Mouse (Mus musculus): ENCODE measurements around the gene Prkcg.
"Not testable (repeated sequence)": the region's sequence is repeated elsewhere in the genome, so short reads cannot be mapped to it uniquely, and the experiment has no call there.

Prkcg gene
- long read RNA-seq, experiment 1: 0 reads
- long read RNA-seq, experiment 2, partial matches to known transcripts: 0 of 1 reads
- long read RNA-seq, experiment 2, other reads (novel, unspliced or antisense): 1 of 1 reads

DNA sequence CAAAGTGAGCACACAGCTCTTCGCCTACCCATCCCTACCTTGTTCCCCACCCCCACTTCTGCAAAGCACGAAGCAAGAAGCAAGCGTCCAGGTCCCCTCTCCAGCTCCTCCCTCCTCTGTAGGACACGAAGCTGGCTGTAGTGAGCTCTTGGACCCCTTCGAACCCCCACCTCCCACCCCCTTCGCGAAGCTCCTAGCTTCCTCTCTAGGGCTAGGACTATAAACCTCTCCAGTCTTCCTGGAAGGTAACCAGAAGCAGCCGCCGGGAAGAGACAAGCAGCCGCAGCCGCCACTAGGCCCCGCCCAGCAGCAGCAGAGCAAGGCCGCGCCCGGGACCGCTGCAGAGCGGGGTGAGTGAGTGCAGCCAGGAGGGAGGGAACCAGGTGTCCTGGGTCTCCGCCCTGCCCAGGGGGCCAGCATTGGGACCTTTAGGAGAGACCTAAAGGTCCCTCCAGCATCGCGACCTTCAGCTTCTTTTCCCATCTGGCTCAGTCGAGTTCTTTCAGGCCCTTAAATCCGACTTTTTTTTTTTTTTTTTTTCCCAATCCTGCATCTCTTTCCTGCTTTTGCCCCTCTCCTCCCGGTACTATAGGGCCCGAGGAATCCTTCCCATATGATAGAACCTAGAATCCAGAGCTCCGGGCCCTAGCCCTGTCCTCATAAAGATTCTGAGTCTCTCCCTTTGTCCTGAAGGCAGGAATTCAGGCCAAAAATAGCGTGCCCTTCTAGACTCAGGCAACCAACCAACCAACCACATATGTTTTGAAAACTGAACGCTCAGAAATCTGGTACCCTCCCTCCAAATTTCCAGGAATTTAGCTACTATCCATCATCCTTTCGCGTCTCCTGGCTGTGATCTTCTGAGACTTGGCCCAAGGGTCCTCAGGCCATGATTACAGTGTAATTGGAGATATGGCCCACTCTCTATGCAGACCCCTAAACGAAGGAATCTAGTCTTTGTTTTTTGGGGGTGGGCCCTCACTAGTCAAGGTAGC is at the start of gene Prkcg, which contains the start of gene Myadm:
Prkcg (plus strand) TSS at position 204 of the 995 bp plus-strand sequence.
Myadm (plus strand) TSS at position 105 of the 995 bp plus-strand sequence.
- intact Hi-C loops (cut with DNase I): no loop called here

DNA sequence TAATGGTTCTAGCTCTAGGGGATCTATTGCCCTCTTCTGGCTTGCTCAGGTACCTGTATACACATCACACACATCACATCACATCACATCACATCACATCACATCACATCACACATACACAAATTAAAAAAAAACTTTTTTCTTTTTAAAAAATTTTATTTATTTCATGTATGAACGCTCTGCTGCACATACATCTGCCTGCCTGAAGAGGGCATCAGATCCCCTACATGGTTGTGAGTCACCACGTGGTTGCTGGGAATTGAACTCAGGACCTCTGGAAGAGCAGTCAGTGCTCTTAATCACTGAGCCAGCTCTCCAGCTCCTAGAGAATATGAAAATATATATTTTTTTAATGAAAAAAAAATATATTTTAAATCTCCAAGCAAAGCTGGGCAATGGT is 49.8 kb upstream of the Prkcg start:
- intact Hi-C loops (cut with DNase I): loop anchor here (5.0 kb wide), 1 partner anchor 63 kb away; no protein-coding TSS in a partner anchor

DNA sequence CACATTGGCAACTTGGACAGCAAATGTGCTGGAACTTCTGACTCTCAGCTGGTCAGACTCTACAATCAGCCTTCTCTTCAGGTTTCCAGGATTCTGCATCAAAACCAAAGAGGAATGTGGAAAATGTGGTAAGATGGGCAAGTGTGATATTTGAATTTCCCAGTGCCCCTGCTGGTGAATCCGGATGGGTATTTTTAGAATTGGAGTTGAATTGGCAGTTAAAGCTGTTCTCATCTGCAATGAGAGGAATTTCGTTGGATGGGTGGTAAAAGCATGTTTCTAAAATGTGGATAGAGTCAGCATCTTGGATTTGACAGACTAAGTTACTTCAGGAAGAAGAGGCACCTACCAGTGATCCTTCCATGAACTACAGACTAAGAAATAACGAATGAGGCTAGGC is 28.3 kb upstream of the Prkcg start:
- intact Hi-C loops (cut with DNase I): no loop called here

DNA sequence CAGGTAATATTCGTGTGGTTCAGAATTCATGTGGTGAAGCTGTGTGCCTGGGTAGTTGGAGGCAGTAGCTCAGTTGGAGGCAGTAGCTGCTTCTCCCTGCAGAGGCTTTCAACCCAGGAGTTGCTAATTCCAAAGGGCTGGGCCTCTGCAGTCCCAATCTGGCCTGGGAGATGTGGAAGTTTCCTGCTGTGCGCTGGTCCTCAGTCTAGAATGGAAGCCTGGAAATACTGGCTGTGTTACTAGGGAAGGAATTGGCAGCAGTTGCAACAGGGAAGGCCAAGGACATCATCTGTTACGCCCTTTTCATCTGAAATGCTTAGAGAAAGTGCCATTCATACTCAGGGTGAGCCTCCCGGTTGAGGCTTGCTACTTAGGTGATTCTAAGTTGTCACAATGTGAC is 27.5 kb upstream of the Prkcg start:
- intact Hi-C loops (cut with DNase I): no loop called here

DNA sequence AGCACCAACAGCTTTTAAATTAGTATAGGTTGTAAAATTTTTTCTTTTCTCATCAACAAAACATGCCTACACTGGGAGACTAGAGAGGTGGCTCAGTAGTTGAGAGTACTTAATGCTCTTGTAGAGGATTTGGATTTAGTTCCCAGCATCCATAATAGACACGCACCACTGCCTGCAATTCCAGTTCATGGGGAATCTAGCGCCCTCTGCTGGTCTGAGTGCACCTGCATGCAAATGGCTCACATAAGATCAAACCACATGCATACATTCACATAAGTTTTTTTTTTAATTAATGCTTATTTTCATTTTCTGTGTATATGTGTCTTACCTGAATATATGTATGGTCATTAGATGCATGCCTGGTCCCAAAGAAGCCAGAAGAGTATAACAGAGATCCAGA is 26.2 kb upstream of the Prkcg start:
- intact Hi-C loops (cut with DNase I): no loop called here

DNA sequence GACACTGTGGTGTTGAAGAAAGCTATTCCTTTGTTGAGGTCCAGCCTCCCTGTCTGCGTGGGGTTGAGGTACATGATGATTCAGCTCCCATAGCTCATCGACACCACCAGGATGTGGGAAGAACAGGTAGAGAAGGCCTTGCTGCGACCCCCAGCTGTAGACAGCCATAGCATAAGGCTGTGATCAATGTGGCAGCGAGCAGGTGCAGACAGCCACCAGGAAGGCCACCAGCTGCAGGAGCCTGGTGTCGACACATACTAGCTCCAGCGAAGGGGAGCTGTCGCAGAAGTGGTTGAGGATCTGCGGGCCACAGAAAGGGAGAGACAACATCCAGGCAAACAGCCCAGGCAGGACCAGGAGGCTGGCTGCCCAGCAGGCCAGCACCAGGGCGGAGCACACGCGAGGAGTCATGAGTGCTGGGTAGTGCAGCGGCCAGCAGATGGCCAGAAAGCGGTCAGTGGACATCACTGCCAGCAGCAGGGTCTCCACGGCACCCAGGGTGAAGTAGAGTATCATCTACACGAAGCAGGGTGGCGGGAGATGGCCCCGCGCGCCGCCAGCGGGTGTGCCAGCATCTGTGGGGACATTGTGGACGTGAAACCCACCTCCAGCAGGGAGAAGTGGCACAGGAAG is 24.5 kb upstream of the Prkcg start:
- intact Hi-C loops (cut with DNase I): no loop called here

DNA sequence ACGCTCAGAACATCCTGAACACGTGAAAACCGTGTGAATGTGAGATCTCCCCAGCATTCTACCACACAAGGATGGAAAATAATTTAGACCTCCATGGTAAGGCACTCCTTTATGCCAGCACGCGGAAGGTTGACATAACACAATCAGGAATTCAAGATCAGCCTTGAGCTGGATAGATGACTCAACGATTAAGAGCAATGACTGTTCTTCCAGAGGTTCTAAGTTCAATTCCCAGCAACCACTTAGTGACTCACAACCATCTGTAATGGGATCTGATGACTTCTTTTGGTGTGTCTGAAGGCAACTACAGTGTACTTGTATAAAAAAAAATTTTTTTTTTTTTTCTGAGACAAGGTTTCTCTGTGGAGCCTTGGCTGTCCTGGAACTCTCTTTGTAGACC is 23.7 kb upstream of the Prkcg start:
- intact Hi-C loops (cut with DNase I): no loop called here

DNA sequence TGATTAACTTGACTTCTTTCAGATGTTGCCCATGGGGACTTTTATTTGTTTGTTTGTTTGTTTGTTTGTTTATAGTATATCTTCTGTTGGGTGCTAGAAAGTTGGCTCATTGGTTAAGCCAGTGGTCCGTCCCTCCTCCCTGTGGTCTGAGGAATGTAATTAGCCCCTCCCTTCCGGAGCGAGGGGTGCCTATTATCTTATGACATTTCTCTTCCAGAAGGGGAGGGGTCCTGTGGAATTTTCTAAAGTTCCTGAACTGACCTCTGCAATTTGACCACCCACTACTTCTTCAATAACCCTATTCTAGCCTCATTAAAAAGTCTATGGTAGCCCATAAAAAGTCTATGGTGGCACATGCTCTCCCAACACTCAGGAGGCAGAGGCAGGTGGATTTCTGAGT is 21.7 kb upstream of the Prkcg start:
- intact Hi-C loops (cut with DNase I): no loop called here

DNA sequence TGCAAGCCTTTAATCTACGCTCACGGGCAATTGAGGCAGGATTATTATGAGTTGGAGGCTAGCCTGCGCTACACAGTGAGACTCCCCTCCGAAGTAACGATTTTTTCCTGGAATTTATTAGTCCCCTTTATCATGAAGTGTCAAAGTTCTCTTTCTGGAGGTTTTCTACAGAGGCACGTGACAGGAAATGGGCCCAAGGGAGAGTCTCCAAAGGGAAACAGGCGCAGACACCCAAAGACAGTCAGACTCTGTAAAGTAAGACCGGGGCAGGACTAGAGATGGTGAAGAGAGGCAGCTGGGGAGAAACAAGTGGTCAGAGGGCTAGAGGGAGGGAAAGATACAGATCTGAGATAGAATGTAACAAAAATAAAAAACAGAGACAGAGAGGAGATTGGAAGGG is 21.1 kb upstream of the Prkcg start:
- intact Hi-C loops (cut with DNase I): no loop called here

DNA sequence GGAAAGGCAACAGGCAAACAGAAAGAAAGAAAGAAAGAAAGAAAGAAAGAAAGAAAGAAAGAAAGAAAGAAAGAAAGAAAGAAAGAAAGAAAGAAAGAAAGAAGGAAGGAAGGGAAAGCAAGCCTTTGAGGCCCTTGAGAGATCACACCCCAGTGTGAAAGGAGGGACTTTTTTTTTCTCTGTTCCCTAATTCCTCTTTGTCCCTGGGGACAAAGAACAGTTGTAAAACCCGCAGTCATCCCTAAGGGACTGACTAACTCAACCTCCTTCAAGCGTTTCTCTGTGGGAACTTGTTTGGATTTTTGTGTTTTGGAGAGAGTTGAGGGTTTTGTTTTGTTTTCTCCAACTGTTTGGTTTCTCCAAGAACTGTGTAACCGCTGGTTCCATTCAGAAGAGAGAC is 20.7 kb upstream of the Prkcg start:
- intact Hi-C loops (cut with DNase I): no loop called here

DNA sequence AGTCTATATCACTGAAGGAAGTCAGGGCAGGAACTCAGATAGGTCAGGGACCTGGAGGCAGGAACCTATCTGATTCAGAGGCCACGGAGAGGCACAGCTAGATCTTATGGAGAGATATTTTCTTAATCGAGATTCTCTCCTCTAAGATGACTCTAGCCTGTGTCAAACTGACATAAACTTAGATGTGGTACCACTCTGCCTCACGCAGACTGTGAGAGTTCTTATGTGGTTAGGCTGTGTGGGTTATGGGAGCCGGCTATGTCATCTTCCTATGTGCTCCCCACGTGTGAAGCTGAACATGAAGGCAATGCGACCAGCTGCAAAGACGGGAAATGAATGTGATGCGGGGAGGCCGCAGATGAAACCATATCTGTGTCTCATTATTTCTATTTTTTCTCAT is 16.8 kb upstream of the Prkcg start:
- intact Hi-C loops (cut with DNase I): no loop called here

DNA sequence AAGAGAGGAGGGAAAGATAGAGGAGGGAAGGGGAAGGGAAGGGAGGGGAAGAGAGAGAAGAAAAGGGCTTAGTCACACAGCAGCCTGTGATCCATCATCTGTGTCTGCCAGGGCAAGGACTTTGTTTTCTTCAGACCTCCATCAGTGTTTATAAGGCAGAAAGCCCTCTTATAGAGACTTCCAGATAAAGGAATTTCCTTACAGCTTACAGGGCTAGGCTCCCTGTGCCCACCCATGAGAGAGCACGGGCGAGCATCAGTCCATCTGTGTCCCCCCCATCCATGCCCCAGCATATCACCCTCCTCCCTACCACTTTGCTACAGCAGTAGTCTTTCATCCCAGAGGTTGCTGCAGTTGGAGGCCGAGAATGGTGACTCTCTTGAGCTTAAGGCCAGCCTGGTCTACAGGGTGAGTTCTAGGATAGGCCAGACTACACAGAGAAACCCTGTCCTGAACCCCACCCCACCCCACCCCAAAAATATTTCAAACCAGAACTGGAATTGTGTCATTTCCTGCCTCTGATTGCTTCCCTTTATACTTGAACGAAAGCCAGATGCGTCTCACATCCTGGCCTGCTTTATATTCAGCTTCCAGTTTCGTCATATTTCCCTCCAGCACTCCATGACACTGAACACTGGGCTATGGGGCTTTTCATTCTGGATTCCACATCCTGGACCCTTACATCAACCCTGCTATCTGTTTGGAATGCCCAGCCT is 13.4 kb upstream of the Prkcg start:
- intact Hi-C loops (cut with DNase I): no loop called here

DNA sequence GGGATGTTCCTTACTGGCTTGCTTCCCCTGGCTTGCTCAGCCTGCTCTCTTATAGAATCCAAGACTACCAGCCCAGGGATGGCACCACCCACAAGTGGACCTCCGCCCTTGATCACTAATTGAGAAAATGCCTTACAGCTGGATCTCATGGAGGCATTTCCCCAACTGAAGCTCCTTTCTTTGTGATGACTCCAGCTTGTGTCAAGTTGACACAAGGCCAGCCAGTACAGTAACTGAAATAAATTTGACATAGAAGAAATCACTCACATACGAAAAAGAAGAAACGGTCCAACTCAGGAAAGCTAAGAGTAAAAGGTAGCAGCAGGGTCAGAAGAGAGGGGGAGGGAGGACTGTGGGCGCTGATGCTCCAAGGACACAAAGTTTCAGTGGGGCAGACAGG is 12.2 kb upstream of the Prkcg start:
- intact Hi-C loops (cut with DNase I): not testable (repeated sequence)

DNA sequence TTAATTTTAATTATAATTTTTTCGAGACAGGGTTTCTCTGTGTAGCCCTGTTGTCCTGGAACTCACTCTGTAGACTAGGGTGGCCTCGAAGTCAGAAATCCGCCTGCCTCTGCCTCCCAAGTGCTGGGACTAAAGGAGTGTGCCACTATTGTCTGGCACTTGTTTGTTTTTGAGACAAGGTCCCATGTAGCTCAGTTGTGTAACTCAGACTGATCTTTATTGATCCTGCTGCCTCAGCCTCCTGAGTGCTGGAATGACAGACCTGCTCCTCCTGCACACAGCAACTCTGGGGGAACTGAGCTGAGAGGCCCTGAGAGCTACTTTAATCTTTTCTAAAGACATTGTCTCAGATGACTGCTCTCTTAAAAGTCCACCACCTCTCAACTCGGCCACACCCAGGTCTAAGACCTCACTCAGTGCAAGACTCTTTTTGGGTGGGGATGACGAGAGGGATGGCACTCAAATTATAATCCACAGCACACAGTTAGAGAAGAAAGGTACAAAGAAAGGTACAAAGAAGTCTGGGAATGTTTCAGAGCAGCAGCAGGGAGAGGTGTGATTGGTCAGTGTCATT is 8.8 kb upstream of the Prkcg start:
- intact Hi-C loops (cut with DNase I): no loop called here

DNA sequence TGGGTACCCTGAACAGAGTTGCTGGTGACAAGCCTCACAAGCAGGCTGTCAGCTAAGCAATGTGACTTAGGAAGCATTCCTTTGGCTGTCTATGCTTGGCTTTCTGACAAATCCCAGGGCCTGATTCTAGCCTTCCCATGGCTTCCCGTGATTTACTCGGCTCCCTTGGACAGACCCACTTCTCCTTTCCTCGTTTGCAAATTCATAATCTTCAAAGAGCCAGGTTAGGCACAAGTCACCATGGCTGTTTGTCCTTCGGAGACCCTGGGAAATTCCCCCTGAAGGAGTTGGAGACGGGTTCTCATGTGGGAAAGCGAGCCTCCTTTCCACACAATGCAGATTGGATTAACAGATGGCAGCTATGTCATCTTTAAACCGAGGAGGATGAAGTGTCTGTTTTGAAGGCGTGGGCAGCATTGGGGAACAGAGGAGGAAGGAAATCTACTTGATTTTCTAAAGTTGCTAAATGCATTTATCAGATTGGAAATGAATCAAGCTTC is 8.3 kb upstream of the Prkcg start:
- intact Hi-C loops (cut with DNase I): no loop called here

DNA sequence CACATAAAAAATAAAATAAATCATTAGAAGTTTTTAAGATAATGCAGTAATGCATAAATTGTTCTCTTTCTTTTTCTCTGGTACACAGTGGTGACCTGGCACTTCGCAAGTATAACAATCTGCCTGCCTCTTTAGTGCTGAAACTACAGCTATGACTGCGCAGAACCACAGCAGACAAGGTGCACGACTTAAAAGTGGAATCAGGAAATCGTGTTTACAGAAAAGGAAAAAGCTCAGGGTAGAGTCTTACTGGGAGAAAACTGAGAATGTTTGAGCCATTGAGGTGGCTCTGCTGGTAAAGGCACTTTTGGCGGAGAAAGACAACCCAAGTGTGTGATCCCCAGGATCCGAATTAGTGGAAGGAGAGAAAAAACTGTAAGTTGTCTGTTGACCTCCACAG is 7.2 kb upstream of the Prkcg start:
- intact Hi-C loops (cut with DNase I): no loop called here

DNA sequence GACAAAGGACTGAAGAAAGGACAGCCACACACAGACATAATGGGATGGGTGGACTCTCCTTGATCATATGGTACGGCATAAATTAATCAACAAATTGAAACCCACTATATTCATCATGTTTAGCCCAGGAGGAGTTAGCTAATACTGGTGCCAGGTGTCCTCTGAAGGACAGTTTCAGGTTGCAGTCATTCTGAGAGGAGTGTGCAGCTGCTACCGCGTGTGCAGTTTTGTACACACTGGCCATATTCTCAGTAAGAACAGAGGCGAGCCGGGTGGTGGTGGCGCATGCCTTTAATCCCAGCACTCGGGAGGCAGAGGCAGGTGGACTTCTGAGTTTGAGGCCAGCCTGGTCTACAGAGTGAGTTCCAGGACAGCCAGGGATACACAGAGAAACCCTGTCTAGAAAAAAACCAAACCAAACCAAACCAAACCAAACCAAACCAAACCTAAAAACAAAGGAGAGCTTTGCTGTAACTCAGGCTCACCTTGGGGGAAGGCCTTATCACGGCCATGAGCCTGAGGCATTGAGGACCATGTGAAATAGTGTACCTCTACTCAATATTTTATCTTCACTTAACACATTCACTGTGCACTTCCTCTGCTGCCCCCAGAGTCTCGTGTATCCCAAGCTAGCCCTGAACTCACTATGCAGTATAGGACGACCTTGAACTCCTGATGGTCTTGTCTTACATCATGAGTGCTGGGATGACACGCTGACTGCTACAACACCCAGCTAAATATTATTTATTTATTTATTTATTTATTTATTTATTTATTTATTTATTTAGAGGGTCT is 5.7 kb upstream of the Prkcg start:
- intact Hi-C loops (cut with DNase I): no loop called here

DNA sequence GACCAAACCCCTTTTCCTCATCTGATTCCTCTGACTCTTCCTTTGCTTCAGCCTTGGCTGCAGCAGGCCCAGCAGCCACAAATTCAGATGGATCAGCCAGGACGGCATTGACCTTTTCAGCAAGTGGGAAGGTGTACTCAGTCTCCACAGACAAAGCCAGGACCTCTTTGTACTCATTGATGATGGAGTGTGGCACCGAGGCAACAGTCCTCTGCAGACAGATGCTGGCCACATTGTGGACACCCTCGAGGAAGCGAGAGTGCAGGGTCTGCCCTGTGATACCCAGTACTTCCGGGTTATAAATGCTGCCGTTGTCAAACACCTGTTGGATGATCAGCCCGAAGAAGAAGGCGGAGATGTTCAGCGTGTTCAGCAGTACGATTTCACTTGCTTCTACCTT is 4.4 kb upstream of the Prkcg start:
- intact Hi-C loops (cut with DNase I): no loop called here

DNA sequence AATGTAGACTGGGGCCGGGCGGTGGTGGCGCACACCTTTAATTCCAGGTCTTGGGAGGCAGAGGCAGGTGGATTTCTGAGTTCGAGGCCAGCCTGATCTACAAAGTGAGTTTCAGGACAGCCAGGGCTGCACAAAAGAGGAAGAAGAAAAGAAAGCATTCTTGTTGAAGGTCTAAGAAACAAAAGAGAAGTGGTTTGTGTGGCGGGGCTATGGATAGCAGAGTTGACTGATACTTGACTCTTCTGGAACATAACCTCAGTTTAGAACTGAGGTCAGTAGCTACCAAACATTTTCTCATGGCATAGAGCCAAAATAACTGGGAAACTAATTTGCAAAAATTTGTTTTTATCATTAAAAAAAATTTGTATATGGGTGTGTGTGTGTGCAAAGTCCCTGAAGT is 2.9 kb upstream of the Prkcg start:
- intact Hi-C loops (cut with DNase I): no loop called here

DNA sequence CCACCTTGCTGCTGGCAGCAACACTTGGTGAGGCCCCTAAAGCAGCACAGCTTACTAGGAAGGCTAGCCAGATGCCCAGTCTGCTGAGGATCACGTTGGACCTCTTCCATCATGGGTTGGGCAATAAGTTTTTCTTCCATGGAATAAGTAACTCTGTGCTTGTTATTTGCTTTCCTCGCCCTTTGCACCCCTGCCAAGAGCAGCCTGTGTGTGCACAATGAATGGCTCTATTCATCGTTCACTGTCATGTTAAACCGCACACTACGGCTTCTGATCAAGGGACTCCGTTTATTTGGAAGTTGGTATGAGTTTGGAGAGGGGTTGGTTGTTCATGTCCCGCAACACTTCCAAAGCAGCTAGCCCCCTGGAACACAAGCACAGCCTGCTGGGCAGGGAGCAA is 1.8 kb upstream of the Prkcg start:
- intact Hi-C loops (cut with DNase I): no loop called here
